Mouse (Mus musculus): ENCODE data around the gene Dusp18. TPM values are rescaled to one million over a fixed set of nuclear protein-coding genes. Genes with fewer than 3 reads are reported as not detected.

The Dusp18 gene
- total and polyA plus RNA-seq, 3 experiments: 2.8 to 6.6 (median 4.8) TPM

DNA sequence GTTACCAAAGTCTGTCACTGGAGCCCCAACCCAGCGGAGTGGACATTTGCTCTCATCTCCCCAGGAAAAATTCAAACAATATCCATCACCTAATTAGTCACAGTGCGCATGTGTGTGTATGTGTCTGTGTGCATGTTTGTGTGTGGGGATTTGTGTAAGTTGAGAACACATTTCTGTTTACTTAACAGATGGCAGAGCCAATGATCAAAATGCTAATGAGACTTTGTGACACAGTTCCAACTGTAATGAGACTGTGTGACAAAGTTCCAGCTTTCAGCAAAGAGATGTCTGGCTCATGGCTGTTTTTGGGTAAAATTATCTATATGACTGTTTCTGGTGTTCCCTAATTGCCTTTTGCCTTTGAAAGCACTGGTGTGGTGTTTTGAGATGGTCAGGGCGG is 41.3 kb downstream of the Dusp18 start:
- no peak overlapping the region for H3K9ac ChIP-seq (ENCODE audit: insufficient read depth, low read depth)
- H3K36me3 ChIP-seq (replicated peaks in 1 of 2; ENCODE audit: control insufficient read depth in 1 of 2, insufficient read depth in 1 of 2, low read length in 1 of 2): no peaks in the 10 kb centered on the region
- no peaks in the 10 kb centered on the region for H3K9me3 ChIP-seq (replicated peaks; ENCODE audit: low read length)
- in situ Hi-C loops (cut with MboI; ENCODE audit: low pct_ligation_motif_present, low pct_unique_long_range_greater_than_20kb, low sequenced_read_pairs): no loop called here
- no peaks in the 10 kb centered on the region for H3K79me2 ChIP-seq (replicated peaks; ENCODE audit: control insufficient read depth, extremely low read depth, insufficient read depth, poor library complexity, severe bottlenecking)
- TF ChIP-seq RCOR1 (conservative IDR thresholded peaks at IDR 0.05; ENCODE audit: low read depth, low read length) (no peak), BHLHE40 (IDR thresholded peaks at IDR 0.05; ENCODE audit: low read depth, low read length) (no peak), ZKSCAN1 (IDR thresholded peaks at IDR 0.05; ENCODE audit: borderline replicate concordance, low read depth, low read length) (no peak), CHD1 (IDR thresholded peaks at IDR 0.05; ENCODE audit: low read depth, low read length) (no peak), HCFC1 (IDR thresholded peaks at IDR 0.05; ENCODE audit: low read depth, low read length) (no peak), UBTF (IDR thresholded peaks at IDR 0.05; ENCODE audit: low read depth, low read length) (no peak), MEF2A (IDR thresholded peaks at IDR 0.05; ENCODE audit: borderline replicate concordance, low read depth, low read length) (no peak), IRF4 (IDR thresholded peaks at IDR 0.05; ENCODE audit: low read depth, low read length) (no peak)
- no peak overlapping the region for H3K4me3 ChIP-seq (replicated peaks in 1 of 3; ENCODE audit: low read depth in 2 of 3, low read length in 2 of 3, poor library complexity in 1 of 3)
- no peak overlapping the region for H3K27ac ChIP-seq (ENCODE audit: insufficient read depth, low read depth)
- H3K27me3 ChIP-seq (replicated peaks): peaks cover 77% of the 10 kb centered on the region
- H3K4me1 ChIP-seq (ENCODE audit: control insufficient read depth in 1 of 2, insufficient read depth in 2 of 2): peaks cover 2 to 6% of the 10 kb centered on the region in 2 experiments; a peak in 2 of 4 replicates
- no peak overlapping the region for H3K4me2 ChIP-seq (ENCODE audit: insufficient read depth, low read depth, poor library complexity, severe bottlenecking)
- dilution Hi-C loops (cut with MboI; ENCODE audit: extremely low pct_ligation_motif_present, extremely low pct_unique_long_range_greater_than_20kb, low sequenced_read_pairs): no loop called here
- DNase-seq (ENCODE audit: extremely low read depth): no peak

DNA sequence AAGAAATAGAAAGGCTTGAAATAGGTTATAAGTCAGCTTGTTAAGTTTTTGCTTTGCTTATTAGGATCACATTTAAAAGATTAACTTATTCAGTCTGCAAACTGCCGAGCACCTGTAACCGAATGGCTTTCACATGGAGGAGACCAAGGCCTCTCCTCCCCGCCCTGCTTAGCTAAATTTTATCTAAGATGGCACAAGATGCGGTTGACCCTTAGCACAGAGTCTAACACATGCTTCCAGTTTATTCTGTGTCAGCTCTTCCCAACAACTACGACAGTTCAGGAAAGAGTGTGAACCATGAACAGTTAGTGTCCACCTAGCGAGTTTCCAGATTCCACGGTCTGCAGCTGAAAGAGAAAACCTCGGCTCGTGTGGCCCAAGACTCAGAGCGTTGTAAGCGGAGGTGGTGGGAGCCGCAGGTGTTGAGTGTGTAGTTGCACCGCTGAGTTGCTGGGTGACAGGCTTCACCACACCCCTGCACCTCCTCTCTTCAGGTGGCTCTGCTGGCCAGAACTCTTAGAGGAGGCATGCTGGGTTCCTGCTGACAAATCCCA is 42.4 kb downstream of the Dusp18 start:
- no peaks in the 10 kb centered on the region for H3K9me3 ChIP-seq (replicated peaks; ENCODE audit: low read length)
- dilution Hi-C loops (cut with MboI; ENCODE audit: extremely low pct_ligation_motif_present, extremely low pct_unique_long_range_greater_than_20kb, low sequenced_read_pairs): no loop called here
- TF ChIP-seq CTCF (conservative IDR thresholded peaks at IDR 0.05 in 1 of 2, IDR thresholded peaks at IDR 0.05 in 1 of 2; ENCODE audit: low read depth in 2 of 2, low read length in 2 of 2): no peak
- no peak for TF ChIP-seq USF2 (conservative IDR thresholded peaks at IDR 0.05; ENCODE audit: low read depth, low read length)
- TF ChIP-seq GABPA (IDR thresholded peaks at IDR 0.05; ENCODE audit: insufficient replicate concordance, low read depth, low read length): no peak
- no peak for TF ChIP-seq E2F4 (IDR thresholded peaks at IDR 0.05; ENCODE audit: insufficient replicate concordance, low read depth, low read length)
- TF ChIP-seq RCOR1 (conservative IDR thresholded peaks at IDR 0.05; ENCODE audit: low read depth, low read length): no peak
- no peak for TF ChIP-seq BHLHE40 (IDR thresholded peaks at IDR 0.05; ENCODE audit: low read depth, low read length)
- no peak for TF ChIP-seq ZKSCAN1 (IDR thresholded peaks at IDR 0.05; ENCODE audit: borderline replicate concordance, low read depth, low read length)
- TF ChIP-seq TBP (conservative IDR thresholded peaks at IDR 0.05; ENCODE audit: low read depth, low read length): no peak
- TF ChIP-seq ZNF384 (IDR thresholded peaks at IDR 0.05; ENCODE audit: low read depth, low read length): no peak
- TF ChIP-seq JUN (IDR thresholded peaks at IDR 0.05; ENCODE audit: insufficient read depth, low read depth, low read length): no peak
- TF ChIP-seq RAD21 (IDR thresholded peaks at IDR 0.05; ENCODE audit: low read depth, low read length): no peak
- TF ChIP-seq MAX (IDR thresholded peaks at IDR 0.05; ENCODE audit: low read length): no peak
- TF ChIP-seq MAZ (IDR thresholded peaks at IDR 0.05; ENCODE audit: low read depth, low read length): no peak
- TF ChIP-seq TCF12 (IDR thresholded peaks at IDR 0.05; ENCODE audit: low read depth, low read length): no peak
- TF ChIP-seq ZC3H11A (IDR thresholded peaks at IDR 0.05; ENCODE audit: low read depth, low read length): no peak
- TF ChIP-seq CHD2 (IDR thresholded peaks at IDR 0.05; ENCODE audit: low read length): no peak
- TF ChIP-seq IRF4 (IDR thresholded peaks at IDR 0.05; ENCODE audit: low read depth, low read length): no peak
- no peak for DNase-seq (ENCODE audit: extremely low read depth)
- H3K9ac ChIP-seq (ENCODE audit: insufficient read depth, low read depth): no peak overlapping the region
- H3K4me3 ChIP-seq (replicated peaks in 1 of 3; ENCODE audit: low read depth in 2 of 3, low read length in 2 of 3, poor library complexity in 1 of 3): no peak overlapping the region
- no peaks in the 10 kb centered on the region for H3K36me3 ChIP-seq (replicated peaks in 1 of 2; ENCODE audit: control insufficient read depth in 1 of 2, insufficient read depth in 1 of 2, low read length in 1 of 2)
- 0 out of 4 replicates have a peak, but pooled peaks cover 0 to 2% of the 10 kb centered on the region in 2 experiments for H3K4me1 ChIP-seq (ENCODE audit: control insufficient read depth in 1 of 2, insufficient read depth in 2 of 2)
- H3K27me3 ChIP-seq (replicated peaks): peaks cover 79% of the 10 kb centered on the region
- H3K4me2 ChIP-seq (ENCODE audit: insufficient read depth, low read depth, poor library complexity, severe bottlenecking): no peak overlapping the region
- in situ Hi-C loops (cut with MboI; ENCODE audit: low pct_ligation_motif_present, low pct_unique_long_range_greater_than_20kb, low sequenced_read_pairs): no loop called here
- no peak overlapping the region for H3K27ac ChIP-seq (ENCODE audit: insufficient read depth, low read depth)
- no peaks in the 10 kb centered on the region for H3K79me2 ChIP-seq (replicated peaks; ENCODE audit: control insufficient read depth, extremely low read depth, insufficient read depth, poor library complexity, severe bottlenecking)
